Mouse (Mus musculus) ovary, postnatal 10 days (tissue): ENCODE data around the gene Mylk.

Source experiments
- DNase-seq: peaks from one replicate; pipeline ENCODE4 v3.0.0; 2022; ENCODE audit warnings: low spot score

The Mylk gene

DNA sequence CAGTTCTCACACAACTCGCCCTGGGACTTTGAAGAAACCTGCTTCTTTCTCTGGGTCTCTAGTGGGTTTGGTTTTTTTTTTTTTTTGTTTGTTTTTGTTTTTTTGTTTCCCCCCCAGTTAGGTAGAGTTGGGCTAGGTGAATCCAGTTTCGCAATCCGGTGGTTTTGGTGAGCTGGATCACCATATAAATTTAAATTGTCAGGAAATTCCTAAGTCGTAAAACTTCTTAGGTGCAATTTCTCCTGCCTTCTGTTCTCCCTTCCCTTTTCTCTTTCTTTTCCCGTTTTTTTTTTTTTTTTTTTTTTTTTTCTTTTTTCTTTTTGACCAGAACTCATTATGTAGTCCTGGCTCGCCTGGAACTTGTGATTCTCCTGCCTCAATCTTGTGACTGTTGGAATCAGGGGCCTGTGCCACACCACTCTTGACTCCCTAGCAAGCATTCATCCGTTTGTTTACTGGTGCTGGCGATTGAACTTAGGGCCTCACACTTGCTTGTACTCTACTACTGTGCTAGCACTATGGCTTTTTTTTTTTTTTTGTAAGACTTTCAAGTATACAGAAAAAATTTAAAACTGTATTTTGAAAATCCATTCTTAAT is 278.2 kb downstream of the Mylk start:
- no peak for DNase-seq

DNA sequence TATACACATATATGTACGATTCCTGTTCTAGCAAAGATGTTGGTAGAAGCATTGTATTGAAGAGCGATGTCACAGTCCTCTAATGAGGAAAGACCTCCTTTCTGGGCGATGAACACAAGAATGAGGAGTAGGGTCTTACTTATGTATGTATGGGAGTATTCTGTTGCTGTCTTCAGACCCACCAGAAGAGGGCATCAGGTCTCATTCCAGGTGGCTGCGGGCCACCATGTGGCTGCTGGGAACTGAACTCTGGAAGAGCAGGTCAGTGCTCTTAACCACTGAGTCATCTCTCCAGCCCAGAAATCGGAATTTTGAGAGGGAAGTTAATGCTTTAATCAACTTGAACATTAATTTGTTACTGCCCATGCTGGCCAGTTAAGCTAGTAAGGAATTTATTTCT is 279.3 kb downstream of the Mylk start:
- DNase-seq = no peak

DNA sequence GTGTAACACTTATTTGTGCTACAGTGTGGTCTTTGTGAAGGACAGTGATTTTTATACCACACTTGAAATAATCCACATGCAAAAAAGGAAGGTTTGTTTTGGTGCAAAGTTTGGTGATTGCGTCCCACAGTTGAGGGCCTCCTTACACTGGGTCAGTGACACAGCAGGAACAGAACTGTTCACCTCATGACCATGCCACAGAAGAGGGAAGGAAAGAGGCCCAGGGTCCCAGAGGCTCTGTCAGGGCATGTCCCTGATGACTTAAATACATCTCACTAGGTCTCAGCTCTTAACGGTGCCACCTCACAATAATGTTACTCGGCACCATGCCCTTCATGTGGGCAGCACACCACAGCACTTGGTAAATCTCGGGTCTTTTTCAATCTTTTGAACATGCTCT is 280.3 kb downstream of the Mylk start:
- no peak for DNase-seq

DNA sequence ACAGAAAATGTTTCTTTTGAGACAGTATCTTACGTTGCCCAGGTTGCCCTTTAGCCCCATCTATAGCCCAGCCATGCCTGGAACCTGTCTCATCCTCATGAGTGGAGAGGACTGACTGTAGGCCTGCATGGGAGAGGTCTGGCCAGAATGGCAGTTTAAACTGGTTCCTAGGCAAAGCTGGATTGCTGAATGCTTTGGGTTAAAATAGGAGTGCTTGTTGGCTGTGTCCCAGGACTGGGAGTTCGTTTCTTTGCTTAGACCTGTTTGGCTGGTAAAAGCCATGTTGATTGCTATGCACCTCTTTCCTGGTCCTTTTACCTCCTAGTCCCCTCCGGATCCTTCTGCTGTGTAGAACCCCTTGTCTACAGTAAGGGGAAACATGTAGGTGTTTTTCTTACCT is 288.2 kb downstream of the Mylk start:
- no peak for DNase-seq

DNA sequence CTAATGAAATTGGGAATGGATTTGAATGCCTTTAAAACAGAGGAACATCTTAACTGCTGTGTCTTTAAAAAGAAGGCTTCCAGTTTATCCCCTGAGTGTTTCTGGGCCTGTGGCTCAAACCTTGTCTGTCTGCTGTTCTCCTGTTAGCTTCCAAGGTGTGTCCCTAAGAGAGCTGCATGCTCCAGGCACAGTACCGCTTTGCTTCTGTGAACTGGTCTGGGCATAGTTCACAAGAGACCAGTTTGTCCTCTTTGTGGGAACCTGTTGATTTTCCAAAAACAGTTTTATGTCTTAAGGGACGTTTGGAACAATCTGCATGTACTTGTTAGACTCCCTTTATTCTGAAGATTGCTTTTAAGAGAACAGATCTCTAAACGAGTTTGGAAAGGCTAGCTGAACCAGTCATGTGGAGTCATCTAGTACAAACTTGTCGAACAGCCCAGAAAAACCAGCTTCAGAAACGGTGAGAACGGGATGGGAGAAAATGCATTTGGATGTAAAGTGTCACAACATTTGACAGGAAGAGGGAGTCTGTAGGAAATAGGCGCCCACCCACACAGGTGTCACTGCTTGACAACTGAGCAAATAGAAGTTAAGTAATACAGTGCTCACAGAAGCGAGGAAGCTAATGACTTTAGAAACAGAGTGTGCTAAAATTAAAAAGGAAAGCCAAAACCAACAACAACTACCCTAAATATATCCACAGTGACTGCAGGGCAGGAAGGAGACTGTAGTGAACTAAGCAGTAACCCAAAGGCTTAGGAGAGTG is 289.0 kb downstream of the Mylk start:
- no peak for DNase-seq

DNA sequence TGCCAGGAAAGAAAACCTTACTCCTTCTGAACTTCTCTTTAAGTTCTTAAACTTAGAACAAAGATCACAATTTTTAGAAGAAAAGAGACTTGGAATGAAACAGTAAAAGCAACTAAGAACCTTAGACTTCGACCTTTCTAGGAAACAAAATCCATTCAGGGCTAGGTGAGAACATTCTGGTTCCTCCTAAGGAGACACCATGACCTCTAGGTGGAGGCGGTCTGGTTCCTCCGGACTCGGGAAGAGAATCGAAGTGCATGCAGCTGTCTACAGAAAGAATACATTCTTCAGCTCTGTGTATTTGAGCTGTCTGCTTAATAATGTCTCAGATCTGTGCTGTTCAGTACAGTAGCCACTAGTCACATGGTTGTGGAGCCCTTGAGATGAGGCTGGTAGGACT is 290.0 kb downstream of the Mylk start:
- no peak for DNase-seq

DNA sequence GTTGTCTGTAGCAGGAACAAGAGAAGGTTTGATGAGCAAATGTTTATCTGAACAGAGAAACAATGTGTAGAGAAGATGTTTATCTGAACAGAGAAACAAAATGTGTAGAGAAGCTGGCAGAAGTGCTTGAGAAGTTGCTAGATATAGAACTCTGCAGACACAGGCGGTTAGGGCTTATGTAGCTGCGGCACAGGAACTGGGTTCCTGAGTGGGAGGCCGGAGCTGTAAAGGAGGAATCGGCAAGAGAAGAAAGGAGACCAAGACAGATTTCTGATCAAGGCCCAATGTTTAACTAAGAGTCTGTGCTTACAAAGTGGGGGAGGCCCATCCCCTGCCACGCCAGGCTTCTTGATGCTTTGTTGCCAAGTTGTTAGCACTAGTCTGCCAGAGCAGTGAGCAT is 291.7 kb downstream of the Mylk start:
- no peak for DNase-seq

DNA sequence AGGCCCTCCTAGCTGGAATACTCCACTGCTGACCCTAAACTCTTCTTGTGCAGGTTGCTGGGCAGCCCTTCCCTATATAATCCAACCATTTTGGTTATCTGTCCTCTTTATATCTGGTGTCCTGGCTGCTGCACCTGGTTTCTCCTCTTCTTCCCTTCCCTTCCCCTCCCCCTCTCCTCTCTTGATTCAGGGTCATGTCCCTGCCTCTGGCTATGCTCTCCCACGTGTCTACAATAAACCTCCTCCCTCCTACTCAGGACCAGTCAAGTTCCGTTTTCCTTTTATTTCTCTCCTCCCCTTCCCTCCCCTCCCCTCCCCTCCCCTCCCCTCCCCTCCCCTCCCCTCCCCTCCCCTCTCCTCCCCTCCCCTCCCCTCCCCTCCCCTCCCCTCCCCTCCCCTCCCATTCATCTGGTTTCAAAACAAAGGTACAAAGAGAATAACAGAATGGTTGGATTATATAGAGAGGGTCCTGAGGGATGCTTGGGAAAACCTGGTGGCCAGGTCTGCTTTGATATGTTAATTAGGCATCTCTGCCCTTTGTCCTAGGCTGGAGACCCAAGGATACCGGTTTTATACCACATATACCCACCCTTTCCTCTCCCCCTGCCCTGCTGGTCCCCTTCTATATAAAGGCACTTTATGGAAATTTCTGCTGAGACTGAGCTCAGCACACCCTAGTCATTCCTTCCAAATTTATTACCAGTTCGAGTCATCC is 293.5 kb downstream of the Mylk start:
- no peak for DNase-seq

DNA sequence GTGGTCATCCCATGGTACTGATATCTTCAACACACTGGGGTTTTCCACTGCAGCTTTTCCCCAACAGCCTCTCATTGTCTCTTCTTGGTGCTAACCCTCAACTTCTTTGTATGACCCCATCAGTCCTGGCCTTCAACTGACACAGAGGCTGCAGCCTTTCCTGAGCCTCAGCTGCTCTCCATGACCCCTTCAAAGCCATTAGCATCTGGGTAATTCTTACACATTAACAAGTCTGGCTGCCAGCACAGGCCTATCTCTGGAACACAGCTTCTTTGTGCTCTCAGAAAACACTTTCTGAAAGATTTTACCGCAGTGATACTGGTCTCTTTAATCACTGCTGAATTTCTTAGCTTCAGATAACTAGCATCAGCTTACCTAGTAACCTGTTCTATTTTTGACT is 295.1 kb downstream of the Mylk start:
- no peak for DNase-seq

DNA sequence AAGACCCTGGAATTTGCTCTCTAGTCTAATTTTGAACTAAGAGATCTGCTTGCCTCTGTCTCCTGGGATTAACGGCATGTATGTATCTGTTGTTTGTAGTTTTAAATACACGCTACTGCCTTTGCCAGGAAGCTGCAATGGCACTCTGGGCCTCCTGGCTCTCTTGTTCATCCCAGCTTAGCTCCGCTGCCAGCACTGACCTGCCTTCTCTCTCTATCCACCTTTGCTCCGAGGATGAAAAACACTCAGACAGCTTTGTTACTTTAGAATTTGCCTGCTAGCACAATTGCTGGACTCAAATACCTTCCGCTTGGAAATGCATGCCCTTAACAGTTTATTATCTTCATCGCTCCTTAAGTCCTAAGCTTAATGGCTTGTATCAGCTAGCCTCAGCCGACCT is 296.0 kb downstream of the Mylk start:
- DNase-seq = no peak

DNA sequence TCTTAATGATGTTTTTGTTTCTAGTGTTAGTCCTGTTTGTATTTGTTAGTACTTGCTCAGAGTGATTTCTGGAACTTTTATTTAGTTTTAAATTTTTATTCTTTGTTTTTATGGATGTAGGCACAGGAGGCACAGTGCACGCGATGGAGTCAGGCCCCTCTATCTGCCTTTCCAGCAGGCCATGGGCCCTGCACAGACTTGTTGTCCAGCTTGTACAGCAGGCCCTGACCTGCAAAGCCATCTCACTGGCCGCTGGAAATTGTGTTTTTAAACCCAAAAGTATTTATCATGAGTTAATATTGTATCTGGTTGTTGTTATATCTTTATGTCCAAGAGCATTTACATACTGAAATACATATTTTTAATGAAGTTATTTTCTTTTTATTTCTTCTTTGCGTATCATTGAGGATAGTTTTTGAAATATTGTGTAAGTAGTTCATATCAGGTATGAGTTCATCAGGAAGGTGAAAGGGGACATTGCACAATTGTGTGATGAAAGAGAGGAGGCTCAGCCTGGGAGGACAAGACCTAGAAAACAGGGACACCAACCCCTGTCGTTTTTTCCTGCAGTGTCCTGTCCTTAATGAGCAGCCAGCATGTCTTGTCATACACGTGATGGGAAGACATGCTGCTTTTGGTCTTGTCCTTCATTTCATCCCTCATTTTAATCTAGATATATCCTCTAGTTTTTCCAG is 301.2 kb downstream of the Mylk start:
- no peak for DNase-seq

DNA sequence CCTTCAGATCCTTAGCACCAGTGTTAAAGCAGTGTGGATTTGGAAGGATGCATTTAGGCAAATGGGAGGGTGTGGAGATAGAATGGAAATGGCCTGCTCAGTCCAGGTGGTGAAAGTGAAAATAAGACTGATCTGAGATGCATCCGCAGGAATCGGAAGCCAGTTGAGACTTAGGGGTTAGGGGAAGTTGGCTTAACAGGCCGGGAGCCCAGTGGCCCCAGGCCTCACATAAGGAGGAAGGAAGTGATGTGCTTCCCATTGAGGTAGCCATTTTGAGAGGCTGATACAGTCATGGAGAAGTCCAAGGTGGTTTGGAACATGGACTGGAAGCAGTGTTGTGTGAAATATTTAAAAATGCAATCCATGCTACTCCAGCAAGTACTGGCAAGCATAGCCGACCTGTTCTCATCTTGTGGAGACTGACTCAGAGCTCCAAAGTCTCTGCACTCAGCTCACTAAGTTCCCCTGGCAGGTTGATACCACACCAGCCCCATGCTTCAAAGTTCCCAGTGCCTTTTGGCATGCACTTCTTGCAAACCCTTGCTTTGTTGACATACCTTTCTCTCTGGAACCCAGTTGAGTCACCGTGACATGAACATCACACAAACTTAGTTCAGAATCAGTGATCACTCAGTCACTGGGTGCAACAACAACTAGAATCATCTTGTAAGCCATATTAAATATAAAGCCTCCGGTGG is 302.4 kb downstream of the Mylk start:
- no peak for DNase-seq

DNA sequence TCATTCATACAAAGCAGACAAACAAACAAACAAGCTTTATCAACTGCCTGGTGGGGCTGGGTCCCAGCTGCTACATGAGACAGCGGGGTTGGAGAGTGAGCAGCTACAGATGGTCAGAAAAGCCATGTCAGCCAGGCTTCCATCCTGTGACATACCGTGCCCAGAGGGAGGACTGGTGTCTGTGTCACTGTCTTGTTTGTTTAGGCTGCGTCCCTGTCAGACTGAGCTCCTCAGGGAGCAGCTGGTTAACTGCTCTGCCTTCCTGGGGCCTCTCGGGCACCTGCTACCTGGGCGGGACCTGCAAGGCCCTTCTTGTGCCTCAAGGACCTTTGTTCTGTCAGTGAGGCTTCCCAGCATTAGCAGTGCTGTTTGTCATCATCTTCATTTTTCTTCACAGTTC is 306.1 kb downstream of the Mylk start:
- no peak for DNase-seq
